Mouse (Mus musculus) large intestine, adult 2 months (tissue): Measurements from ENCODE around the gene Znhit6. TPM values are rescaled to one million over a fixed set of nuclear protein-coding genes. Genes with fewer than 3 reads are reported as not detected.

Experiments used
- DNase-seq: peaks from one replicate; pipeline ENCODE4 v3.0.0-alpha.2; 2012; ENCODE audit warnings: low read depth, low spot score
- WGBS: fragments of 180-500 bp; shearing (Covaris S2); methylation state at CpG from one replicate; pipeline ENCODE4 v1.1.7; 2018; 5-methylcytosine and 5-hydroxymethylcytosine counted together
- polyA plus RNA-seq: library from polyadenylated mRNA; depleted of rRNA; stranded (reverse); fragments of >200 nt; gene quantifications from 2 replicates; pipeline ENCODE4 v1.2.3, GENCODE M21; 2012

Gene Znhit6
- polyA plus RNA-seq, 1 experiment = 3.2 TPM

DNA sequence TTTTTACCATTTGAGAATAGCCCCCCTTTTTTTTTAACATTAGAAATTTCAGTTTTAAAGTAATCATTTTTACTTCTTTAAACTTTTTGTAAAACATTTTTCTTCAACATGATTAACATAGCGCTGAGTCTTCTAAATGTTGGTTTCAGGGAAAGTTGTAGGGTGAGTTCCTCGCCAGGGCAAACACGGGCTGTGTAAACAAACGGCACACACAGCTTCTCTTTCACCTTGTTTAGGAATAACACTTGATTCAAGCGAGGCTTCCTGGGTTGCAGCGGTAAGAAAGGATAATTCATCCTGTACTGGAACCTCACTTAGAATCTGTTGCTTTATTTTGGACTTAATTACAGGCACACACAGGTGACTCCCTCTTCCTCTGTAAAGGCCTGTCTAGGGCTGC is 25.3 kb downstream of the Znhit6 start:
- WGBS = 31% methylated on average over 6 of the region's 6 CpGs
- no peak for DNase-seq

DNA sequence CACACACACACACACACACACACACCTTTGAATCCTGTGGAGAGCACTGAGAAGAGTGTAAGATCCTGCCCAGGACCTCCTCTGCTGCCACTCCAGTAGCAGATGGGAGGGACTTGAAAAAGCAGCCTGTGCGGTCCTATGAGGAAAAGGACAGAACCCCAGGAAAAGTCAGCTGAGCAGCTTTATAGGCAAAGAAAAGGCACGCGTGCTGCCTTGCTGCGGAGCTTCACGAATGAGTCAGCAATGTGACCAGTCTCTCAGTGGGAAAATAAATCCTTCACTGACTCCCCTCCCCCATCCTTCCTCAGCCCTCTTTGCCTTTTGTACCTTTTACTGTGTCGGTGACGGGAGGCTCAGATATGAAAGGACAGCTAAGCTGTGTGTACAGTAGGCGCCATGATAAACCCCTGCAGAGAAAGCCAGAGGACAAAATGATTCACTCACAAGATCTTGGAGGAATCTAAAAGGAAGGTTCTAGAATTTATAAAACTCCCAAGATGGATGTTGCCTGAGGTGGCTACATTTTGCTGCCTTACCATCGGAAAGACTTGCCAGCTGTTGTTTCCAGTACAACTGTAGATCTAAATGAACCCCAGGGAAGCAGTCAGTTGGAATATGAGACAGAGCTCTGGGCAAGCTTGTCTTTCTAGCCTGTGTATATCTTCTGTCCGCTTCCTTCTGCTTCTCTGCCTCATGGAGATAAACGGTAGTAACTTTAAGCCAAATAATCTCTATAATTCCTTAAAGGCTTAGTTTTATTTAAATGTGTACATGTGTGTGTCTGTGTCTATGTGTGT is 26.6 kb downstream of the Znhit6 start:
- no peak for DNase-seq
- 49% methylated on average over 11 of the region's 11 CpGs for WGBS

DNA sequence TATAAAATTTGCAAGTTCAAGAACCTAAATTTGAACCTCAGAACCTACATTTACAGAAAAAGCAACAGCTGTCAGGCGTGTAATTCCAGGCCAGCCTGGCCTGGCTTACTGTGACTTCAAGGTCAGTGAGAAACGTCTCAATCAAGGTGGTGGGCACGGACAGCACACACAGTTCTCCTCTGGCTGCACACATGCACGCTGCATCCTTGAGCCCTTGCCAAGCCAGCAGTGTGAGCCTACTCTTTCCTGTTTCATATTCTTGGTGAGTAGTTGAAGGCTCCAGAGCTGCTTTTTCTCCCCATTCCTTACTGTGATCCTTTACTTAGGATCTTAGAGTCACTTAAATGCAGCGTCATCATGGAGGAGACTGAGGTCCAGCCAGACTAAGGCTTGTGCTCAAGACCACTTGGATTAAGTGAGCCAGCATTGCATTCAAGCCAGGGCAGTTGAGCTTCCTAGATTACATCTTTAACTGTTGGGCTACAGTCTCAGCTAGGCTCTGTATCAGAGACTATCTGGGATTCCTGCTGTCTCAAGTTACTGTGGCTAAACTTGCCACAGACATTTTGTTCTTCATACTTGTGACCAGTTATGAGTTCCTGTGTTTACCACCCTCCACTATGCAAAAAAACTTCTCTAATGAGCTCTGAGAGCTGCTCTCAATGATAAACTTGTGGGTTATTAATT is 29.6 kb downstream of the Znhit6 start:
- DNase-seq = no peak
- WGBS = 88% methylated on average over 5 of the region's 5 CpGs

DNA sequence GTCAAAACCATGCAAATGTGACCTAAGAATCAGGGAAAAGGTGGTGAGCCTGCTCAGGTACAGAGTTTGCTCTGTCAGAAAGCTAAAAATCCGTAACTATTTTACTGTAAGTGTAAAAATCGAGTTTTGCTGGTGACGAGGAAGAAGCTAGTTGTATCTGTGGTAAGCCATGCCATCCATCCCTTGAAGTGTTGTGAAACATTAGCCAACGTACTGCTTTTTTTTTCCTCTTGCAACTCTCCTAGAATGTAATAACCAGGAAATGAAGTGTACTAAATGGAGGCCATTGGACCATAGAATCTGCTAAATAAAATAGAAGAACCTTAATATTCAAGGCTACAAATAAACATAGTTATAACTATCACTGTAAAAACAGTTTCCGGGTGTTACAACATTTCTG is 32.3 kb downstream of the Znhit6 start:
- DNase-seq = no peak

DNA sequence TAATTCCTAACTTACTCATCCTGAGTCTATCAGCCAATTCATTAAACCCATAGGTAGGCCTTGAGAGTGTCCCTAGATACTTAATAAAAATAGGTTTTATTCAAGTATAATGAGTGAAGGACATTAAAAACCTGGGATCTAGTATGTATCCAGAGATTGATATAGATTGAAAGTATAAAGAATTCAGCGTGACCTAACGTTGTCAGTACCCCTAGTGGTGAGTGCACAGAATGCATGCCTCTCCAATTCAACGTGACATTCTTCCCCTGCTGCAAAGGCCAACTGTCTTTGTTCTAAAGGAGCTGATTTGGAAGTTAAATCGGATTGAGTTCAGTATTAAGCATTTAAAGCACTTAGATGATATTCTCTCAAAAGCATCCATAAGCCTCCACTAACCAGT is 36.7 kb downstream of the Znhit6 start:
- no peak for DNase-seq
- 18% methylated on average over 4 of the region's 4 CpGs for WGBS

More for the DNA sequence above, 32.3 kb downstream of the Znhit6 start:
- WGBS = 37% methylated on average over 5 of the region's 5 CpGs

DNA sequence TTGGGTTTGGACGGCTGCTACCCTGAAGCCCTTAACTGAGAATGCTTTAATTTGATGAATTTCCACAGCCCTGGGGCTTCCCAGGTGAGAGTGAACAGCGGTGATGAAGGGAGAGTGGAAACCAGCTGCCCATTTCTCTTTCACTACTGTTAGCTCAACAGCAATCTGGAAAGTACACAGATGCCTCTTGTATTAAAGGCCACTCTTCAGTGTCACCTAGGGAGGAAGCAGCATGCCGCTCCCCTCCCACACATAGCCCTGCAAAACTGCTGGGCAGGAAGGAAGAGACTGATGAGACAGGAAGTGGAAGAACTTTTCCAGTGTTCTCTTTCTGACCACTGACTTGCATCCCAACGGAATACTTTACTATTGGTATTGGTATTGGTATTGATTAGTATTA is 37.2 kb downstream of the Znhit6 start:
- 83% methylated on average over 4 of the region's 4 CpGs for WGBS
- no peak for DNase-seq

DNA sequence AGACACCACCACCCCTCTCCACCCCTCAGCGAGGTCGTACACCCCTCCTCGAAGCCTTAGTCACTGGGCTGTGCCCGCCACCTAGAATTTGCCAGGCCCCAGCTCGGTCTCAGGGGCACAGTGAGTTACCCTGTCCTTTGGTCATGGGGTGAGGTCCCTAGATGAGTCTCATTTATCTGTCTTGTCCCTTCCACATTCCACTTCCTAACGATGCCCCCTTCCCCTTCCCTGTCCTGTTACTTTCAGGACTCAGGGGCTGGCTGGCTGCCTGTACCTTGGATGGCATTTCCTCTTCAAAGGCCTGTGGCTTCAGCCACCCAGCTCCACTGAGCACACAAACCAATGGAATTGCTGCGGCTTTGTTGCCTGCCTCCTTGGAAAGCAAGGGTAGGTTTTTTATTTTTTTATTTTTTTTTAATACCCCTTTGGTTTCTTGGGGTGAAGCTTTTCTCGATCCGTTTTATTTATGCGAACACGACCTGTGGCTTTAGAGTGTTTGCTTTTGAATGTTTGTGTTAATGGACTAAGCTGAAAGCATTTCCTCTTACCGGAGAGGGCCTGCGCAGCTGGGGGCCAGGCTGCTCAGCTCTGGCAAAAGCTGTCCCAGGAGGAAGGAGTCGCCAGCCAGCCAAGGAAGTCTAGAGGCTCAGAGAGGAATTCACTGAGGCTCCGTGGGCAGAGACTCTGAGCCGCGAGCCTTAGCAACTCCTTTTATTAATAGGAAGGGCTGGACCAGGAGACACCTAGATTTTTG is 38.5 kb downstream of the Znhit6 start:
- WGBS = 25% methylated on average over 17 of the region's 17 CpGs
- no peak for DNase-seq

DNA sequence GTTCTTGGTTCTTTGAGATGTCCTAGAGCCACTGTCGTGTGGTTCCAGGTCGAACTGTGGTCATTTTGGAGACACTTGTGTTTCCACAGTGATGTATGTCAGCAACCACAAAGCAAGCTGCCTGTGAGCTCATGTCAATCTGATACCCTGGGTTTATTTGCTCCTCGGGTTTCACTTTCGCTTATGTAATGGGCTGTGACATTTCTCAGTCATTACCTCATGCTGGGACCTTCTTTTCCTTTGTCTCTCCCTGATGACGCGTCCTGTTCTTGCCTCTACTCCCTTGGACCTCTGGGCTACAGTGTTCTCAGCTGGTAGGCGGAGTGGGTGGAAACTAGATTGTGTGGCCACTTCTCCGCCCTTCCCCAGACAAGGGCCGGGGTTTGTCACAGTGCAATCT is 42.3 kb downstream of the Znhit6 start:
- DNase-seq = no peak
- 62% methylated on average over 9 of the region's 9 CpGs for WGBS

DNA sequence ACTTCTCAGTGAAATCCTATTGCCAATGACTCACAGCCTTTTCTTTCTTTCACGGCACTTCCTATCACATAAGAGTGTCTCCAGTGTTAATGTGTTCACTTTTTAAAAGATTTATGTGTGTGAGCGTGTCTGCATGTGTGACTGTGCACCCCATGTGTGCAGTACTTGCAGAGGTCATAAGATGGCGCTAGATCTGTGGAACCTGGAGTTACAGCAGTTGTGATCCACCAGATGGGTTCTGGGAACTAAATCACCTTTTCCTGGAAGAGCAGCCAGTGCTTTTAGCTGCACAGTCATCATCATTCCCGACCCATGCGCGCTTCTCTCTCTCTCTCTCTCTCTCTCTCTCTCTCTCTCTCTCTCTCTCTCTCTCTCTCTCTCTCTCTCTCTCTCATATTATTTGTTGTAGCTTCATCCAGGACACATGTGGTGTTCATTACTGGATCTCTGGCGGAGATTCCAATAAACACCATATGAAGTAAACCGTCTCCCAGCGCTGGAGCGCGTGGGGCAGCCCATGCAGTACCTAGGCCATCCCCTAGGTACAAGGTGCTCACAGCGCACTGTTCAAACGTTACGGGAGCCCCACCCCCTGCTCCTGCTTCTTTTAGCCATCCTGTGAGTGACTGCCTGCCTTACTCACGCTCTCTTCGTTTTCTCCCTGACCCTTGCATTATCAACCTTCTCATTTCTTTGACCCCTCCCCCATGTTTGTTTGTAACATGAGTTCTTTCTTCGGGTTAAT is 43.8 kb downstream of the Znhit6 start:
- DNase-seq = no peak
- 95% methylated on average over 17 of the region's 17 CpGs for WGBS

DNA sequence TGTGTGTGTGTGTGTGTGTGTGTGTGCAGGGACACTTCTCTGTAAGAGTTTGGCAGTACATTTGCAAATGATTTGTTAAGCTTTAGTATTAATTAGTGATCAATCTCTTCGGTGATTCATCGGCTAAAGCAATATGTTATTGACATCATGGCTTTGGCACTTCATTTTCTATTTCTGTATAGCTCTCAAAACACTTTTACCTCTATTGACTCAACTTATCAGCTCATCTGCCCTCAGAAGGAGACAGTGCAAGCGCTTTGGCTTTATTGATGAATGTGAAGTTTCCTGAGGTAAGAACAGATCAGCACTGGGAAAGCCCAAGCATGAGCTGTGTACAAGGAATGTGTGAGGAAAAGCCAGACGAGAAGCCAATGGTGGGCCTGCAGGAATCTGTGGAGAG is 45.2 kb downstream of the Znhit6 start:
- WGBS = 80% methylated on average over 4 of the region's 4 CpGs
- DNase-seq = no peak

DNA sequence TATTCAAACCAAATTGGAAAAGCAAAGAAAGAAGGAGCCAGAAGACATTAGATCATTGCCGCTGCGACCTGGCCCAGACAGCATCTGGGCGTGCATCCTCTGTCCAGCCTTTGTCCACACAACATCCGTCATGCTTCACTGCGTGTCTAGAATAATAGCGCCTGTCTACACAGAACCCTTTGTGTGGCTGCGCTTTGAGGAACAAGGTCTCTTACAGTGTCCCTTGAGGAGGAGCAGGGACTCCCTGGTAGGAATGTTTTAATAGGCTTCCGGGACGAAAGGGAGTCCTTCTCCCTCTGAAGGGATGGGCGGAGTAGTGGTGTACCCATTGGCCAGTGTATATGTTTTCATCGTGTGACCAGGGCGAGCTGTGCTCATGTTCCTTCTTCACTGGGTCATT is 47.0 kb downstream of the Znhit6 start:
- 76% methylated on average over 12 of the region's 12 CpGs for WGBS
- no peak for DNase-seq

DNA sequence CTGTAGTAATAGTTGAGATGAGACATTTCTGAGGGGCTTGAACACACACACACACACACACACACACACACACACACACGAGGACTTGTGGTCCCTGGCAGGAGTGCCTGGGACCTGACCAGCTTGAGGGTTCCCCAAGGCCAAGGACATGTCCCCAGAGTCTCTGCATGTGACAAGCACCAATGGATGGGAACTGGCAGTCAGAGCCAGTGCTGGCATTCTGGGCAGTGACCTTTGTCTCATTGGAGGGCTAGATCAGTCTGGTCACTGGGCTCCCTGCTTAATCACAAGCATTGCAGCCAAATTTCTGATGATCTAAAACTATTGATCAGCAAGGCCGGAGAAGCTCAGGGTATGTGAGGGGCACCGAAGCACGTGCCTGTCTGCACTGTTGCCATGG is 48.8 kb downstream of the Znhit6 start:
- DNase-seq = no peak
- WGBS = 89% methylated on average over 4 of the region's 4 CpGs

DNA sequence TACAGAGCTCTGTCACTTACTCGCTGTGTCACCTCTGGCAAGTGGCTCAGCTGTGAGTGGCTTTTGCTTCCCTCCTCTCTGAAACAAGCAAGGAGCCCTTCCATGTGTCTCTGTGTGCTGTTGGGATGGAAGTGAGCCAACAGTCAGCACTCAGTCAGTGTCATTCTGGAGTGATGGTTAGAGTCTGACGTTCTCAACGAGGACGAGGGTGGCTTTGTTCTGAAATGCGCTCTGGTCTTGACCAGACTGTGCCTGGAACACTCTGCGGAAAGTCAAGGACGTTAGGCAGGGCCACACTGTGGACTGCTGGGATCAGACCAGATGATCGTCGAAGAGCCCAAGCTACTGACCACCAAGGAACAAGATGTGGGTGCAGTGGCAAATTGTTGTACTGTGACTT is 49.5 kb downstream of the Znhit6 start:
- DNase-seq = no peak

DNA sequence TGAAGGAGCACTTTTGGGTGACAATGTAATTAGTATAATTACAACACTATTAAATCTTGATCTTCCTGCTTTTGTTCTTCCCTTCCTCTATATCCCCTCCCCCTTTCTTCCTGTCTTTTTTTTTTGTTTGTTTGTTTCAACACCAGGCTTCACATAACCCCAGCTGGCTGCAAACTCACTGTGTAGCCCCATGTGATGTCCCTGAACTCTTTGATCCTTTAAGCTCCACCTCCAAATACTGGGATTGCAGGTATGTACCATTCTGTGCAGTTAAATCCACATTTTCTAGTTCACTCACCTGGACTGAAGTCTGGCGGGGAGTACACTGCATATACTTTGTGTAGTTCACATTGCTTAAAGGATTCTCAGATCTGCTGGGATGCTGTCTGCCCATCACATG is 50.1 kb downstream of the Znhit6 start:
- WGBS = 91% methylated on average over 1 of the region's 1 CpGs
- DNase-seq = no peak

More for the DNA sequence above, 49.5 kb downstream of the Znhit6 start:
- 87% methylated on average over 9 of the region's 9 CpGs for WGBS

DNA sequence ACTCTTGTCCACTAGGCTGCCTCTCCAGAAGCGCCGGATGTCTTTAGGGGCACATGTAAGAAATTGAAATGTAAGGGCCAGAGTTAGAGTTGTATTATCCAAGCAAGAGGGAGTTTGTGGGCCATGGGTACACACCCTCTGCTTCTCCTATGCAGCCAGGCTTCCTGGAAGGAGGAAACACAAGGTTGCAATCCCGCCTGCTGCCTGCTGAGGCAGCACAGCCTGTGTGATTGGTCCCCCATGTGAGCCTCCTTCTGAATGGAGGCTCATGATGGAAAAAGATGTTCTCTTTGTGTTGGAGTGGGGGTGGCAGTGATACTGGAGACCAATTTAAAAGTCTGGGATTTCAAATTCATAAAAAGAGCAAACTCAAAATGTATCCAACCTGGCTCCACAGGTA is 51.8 kb downstream of the Znhit6 start:
- DNase-seq = no peak
- 83% methylated on average over 3 of the region's 3 CpGs for WGBS

DNA sequence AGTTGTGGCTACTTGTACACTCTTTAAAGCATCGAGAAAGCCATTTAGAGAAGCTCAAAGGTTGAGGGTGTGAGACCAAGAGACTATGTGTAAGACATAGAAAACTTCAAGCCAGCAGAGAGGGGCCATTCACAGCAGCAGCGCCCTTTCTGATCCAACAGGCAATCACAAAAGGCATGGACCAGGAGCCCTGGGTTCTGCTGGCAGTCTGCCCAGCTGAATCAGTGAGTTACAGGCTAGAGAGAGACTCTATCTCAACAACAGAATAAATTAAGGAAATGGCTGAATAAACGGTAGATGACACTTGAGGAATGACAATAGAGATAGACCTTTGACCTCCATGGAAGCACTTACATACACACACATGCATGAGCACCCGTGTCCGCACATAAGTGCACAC is 52.6 kb downstream of the Znhit6 start:
- DNase-seq = no peak
- 51% methylated on average over 5 of the region's 5 CpGs for WGBS

DNA sequence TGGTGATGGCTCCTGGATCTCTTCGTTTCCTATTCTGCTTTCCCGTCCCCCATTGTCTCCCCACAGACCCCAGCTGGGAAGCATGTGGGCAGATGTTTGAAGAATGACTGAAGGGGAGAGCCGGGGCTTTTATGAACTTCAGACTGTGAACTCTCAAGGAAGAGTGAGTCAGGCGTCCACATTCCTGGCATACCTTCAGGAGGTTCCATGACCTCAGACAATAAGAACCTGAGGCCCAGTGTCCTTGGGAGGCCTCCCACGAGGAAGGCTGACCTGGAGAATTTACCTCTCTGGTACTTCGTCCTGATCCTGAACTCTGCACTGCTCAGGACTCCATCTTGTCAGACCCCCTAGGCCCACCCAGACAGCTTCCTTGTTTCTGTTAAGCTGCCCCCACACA is 56.9 kb downstream of the Znhit6 start:
- WGBS = 36% methylated on average over 6 of the region's 6 CpGs
- DNase-seq = no peak

DNA sequence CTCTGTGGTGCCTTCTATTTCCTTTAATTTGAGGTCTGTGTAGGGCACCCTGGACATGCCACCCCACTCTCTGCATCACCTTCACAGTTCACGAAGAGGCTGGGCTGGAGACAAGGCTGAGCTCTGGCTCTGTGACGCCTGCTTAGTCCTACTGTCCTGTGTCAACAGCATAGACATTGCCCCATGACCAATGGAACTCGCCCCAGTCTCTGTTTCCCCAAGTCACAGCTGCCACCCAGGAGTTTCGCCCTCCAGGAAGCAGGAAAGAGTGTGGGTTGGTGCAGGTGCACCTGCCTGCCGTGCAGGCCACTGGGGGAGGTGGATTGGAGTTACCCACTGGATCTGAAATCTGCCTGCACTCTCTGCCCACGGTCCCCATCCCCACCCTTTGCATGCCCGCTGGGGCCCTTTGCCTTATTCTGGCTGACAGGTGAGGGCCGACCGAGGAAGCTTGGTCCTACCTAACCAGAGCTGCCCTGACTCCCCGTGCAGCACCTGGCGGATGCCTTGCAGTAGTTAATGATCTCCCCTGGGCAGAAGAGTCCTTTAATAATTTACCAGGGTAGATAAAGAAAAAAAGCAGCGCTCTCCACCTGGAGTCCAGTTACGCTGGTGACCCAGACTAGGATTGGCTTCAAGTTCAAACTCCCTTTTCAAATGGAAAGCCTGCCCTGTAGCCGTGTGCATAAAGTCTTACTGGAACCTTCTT is 58.2 kb downstream of the Znhit6 start:
- no peak for DNase-seq
- 29% methylated on average over 14 of the region's 14 CpGs for WGBS

DNA sequence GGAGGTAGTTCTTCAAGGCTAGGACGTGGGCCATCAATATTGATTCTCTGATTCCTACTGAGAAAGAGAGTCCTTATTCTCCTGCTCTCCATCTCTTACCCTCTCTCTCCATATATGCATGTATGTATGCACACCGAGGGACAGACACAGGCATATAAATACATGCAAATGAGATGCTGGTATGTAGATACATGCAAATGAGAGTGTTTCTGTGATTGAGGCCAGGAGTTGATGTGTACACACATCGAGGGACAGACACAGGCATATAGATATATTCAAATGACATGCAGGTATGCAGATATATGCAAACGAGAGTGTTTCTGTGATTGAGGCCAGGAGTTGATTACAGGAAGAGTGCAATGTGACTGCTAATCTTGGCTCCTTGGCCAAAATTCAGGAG is 64.2 kb downstream of the Znhit6 start:
- DNase-seq = no peak
- WGBS = 87% methylated on average over 4 of the region's 4 CpGs
